Mouse (Mus musculus): Measurements from ENCODE around the gene Prcd. TPM values are rescaled to one million over a fixed set of nuclear protein-coding genes. Genes with fewer than 3 reads are reported as not detected.
"Not testable (repeated sequence)": the region's sequence is repeated elsewhere in the genome, so short reads cannot be mapped to it uniquely, and the experiment has no call there.

Gene Prcd
- total and polyA plus RNA-seq, 3 experiments, result not detected

GRCm38 (mm10) chr11:116611168-116611567 is 42.2 kb upstream of the Prcd start:
- in situ Hi-C loops (cut with MboI; ENCODE audit: low pct_ligation_motif_present, low pct_unique_long_range_greater_than_20kb, low sequenced_read_pairs); H3K79me2 ChIP-seq (replicated peaks; ENCODE audit: control insufficient read depth, extremely low read depth, insufficient read depth, poor library complexity, severe bottlenecking); H3K9ac ChIP-seq (ENCODE audit: insufficient read depth, low read depth); H3K27me3 ChIP-seq (replicated peaks); H3K4me3 ChIP-seq (replicated peaks in 1 of 3; ENCODE audit: low read depth in 2 of 3, low read length in 2 of 3, poor library complexity in 1 of 3); dilution Hi-C loops (cut with MboI; ENCODE audit: extremely low pct_ligation_motif_present, extremely low pct_unique_long_range_greater_than_20kb, low sequenced_read_pairs); H3K27ac ChIP-seq (ENCODE audit: insufficient read depth, low read depth); DNase-seq (ENCODE audit: extremely low read depth); H3K4me2 ChIP-seq (ENCODE audit: insufficient read depth, low read depth, poor library complexity, severe bottlenecking); H3K9me3 ChIP-seq (replicated peaks; ENCODE audit: low read length): not testable (repeated sequence)
- Histone ChIP-seq H3K36me3 (replicated peaks in 1 of 2; ENCODE audit: control insufficient read depth in 1 of 2, insufficient read depth in 1 of 2, low read length in 1 of 2) (peaks cover 26 to 61% of the 10 kb centered on the region in 2 experiments), H3K4me1 (ENCODE audit: control insufficient read depth in 1 of 2, insufficient read depth in 2 of 2) (peaks cover 19 to 77% of the 10 kb centered on the region in 2 experiments)
- TF ChIP-seq ZNF384 (IDR thresholded peaks at IDR 0.05; ENCODE audit: low read depth, low read length), result peak; percentile 67

- peaks cover 25 to 79% of the 10 kb centered on the region in 2 experiments for H3K4me1 ChIP-seq (ENCODE audit: control insufficient read depth in 1 of 2, insufficient read depth in 2 of 2)
- H3K36me3 ChIP-seq (replicated peaks in 1 of 2; ENCODE audit: control insufficient read depth in 1 of 2, insufficient read depth in 1 of 2, low read length in 1 of 2), result peaks cover 19 to 53% of the 10 kb centered on the region in 2 experiments
Measured at GRCm38 (mm10) chr11:116611883-116612282, 41.5 kb upstream of the Prcd start.

DNA sequence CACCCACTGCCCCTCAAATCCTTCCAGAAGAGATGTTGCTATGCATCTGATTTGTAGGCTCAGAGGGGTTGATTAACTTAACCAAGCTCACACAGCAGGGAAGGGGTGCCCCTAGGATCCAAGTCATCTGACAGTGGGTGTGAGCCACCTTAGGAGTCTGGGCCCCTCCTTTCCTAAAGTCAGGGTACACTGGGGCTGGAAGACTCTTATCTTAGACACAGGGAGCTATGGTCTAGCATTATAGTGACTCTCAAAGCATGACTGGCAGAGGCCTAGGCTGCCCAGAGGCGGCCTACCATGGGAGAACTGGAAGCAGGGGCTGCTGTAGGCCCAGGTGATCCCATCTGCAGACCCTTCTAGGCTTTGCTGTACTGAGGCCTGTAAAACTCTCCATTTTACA is 40.8 kb upstream of the Prcd start:
- Histone ChIP-seq H3K4me1 (ENCODE audit: control insufficient read depth in 1 of 2, insufficient read depth in 2 of 2) (peaks cover 26 to 80% of the 10 kb centered on the region in 2 experiments), H3K79me2 (replicated peaks; ENCODE audit: control insufficient read depth, extremely low read depth, insufficient read depth, poor library complexity, severe bottlenecking) (no peaks in the 10 kb centered on the region), H3K9me3 (replicated peaks; ENCODE audit: low read length) (peaks cover 4% of the 10 kb centered on the region), H3K4me2 (ENCODE audit: insufficient read depth, low read depth, poor library complexity, severe bottlenecking) (no peak overlapping the region), H3K36me3 (replicated peaks in 1 of 2; ENCODE audit: control insufficient read depth in 1 of 2, insufficient read depth in 1 of 2, low read length in 1 of 2) (peaks cover 14 to 48% of the 10 kb centered on the region in 2 experiments), H3K4me3 (replicated peaks in 1 of 3; ENCODE audit: low read depth in 2 of 3, low read length in 2 of 3, poor library complexity in 1 of 3) (no peak overlapping the region), H3K9ac (ENCODE audit: insufficient read depth, low read depth) (no peak overlapping the region), H3K27me3 (replicated peaks) (no peaks in the 10 kb centered on the region), H3K27ac (ENCODE audit: insufficient read depth, low read depth) (no peak overlapping the region)
- TF ChIP-seq USF2 (conservative IDR thresholded peaks at IDR 0.05; ENCODE audit: low read depth, low read length) (no peak), NELFE (IDR thresholded peaks at IDR 0.05; ENCODE audit: low read depth, low read length) (no peak), SIN3A (IDR thresholded peaks at IDR 0.05; ENCODE audit: low read length) (no peak), TCF12 (IDR thresholded peaks at IDR 0.05; ENCODE audit: low read depth, low read length) (no peak), JUN (IDR thresholded peaks at IDR 0.05; ENCODE audit: insufficient read depth, low read depth, low read length) (no peak), CTCF (conservative IDR thresholded peaks at IDR 0.05 in 1 of 2, IDR thresholded peaks at IDR 0.05 in 1 of 2; ENCODE audit: low read depth in 2 of 2, low read length in 2 of 2) (no peak), CHD2 (IDR thresholded peaks at IDR 0.05; ENCODE audit: low read length) (no peak), POLR2A (IDR thresholded peaks at IDR 0.05; ENCODE audit: low read depth, low read length) (no peak), CHD1 (IDR thresholded peaks at IDR 0.05; ENCODE audit: low read depth, low read length) (no peak), ZKSCAN1 (IDR thresholded peaks at IDR 0.05; ENCODE audit: borderline replicate concordance, low read depth, low read length) (no peak), BHLHE40 (IDR thresholded peaks at IDR 0.05; ENCODE audit: low read depth, low read length) (no peak), UBTF (IDR thresholded peaks at IDR 0.05; ENCODE audit: low read depth, low read length) (no peak), ELF1 (IDR thresholded peaks at IDR 0.05; ENCODE audit: low read depth, low read length) (no peak), NRF1 (IDR thresholded peaks at IDR 0.05; ENCODE audit: low read depth, low read length) (no peak), ZMIZ1 (IDR thresholded peaks at IDR 0.05; ENCODE audit: low read depth, low read length) (no peak), GABPA (IDR thresholded peaks at IDR 0.05; ENCODE audit: insufficient replicate concordance, low read depth, low read length) (no peak), TBP (conservative IDR thresholded peaks at IDR 0.05; ENCODE audit: low read depth, low read length) (no peak), MXI1 (IDR thresholded peaks at IDR 0.05; ENCODE audit: low read depth, low read length) (no peak), E2F4 (IDR thresholded peaks at IDR 0.05; ENCODE audit: insufficient replicate concordance, low read depth, low read length) (no peak)
- no peak for DNase-seq (ENCODE audit: extremely low read depth)
- dilution Hi-C loops (cut with MboI; ENCODE audit: extremely low pct_ligation_motif_present, extremely low pct_unique_long_range_greater_than_20kb, low sequenced_read_pairs), result no loop called here
- in situ Hi-C loops (cut with MboI; ENCODE audit: low pct_ligation_motif_present, low pct_unique_long_range_greater_than_20kb, low sequenced_read_pairs), result no loop called here

More at GRCm38 (mm10) chr11:116611883-116612282, 41.5 kb upstream of the Prcd start:
- TF ChIP-seq HCFC1 (IDR thresholded peaks at IDR 0.05; ENCODE audit: low read depth, low read length) (no peak), NELFE (IDR thresholded peaks at IDR 0.05; ENCODE audit: low read depth, low read length) (no peak), MAFK (IDR thresholded peaks at IDR 0.05; ENCODE audit: insufficient replicate concordance, low read length) (no peak), MAZ (IDR thresholded peaks at IDR 0.05; ENCODE audit: low read depth, low read length) (no peak)
- Histone ChIP-seq H3K9ac (ENCODE audit: insufficient read depth, low read depth) (no peak overlapping the region), H3K4me3 (replicated peaks in 1 of 3; ENCODE audit: low read depth in 2 of 3, low read length in 2 of 3, poor library complexity in 1 of 3) (no peak overlapping the region), H3K9me3 (replicated peaks; ENCODE audit: low read length) (peaks cover 4% of the 10 kb centered on the region), H3K4me2 (ENCODE audit: insufficient read depth, low read depth, poor library complexity, severe bottlenecking) (no peak overlapping the region), H3K27ac (ENCODE audit: insufficient read depth, low read depth) (no peak overlapping the region), H3K27me3 (replicated peaks) (no peaks in the 10 kb centered on the region), H3K79me2 (replicated peaks; ENCODE audit: control insufficient read depth, extremely low read depth, insufficient read depth, poor library complexity, severe bottlenecking) (no peaks in the 10 kb centered on the region)
- dilution Hi-C loops (cut with MboI; ENCODE audit: extremely low pct_ligation_motif_present, extremely low pct_unique_long_range_greater_than_20kb, low sequenced_read_pairs), result no loop called here
- in situ Hi-C loops (cut with MboI; ENCODE audit: low pct_ligation_motif_present, low pct_unique_long_range_greater_than_20kb, low sequenced_read_pairs), result no loop called here
- DNase-seq (ENCODE audit: extremely low read depth), result no peak
